Mouse (Mus musculus) ES-E14 (cell line): ENCODE data around the gene Hoxd11.

Source experiments
- HCFC1 ChIP-seq: IDR thresholded peaks from 2 replicates; pipeline ENCODE4 v1.6.1; 2012; ENCODE audit warnings: low read length, inconsistent platforms, borderline replicate concordance; ENCODE audit not compliant: insufficient read depth
- ZC3H11A ChIP-seq: IDR thresholded peaks from 2 replicates; pipeline ENCODE4 v1.6.1; 2012; ENCODE audit warnings: low read depth, mild to moderate bottlenecking, inconsistent platforms, low read length, borderline replicate concordance

GRCm38 (mm10) chr2:74722949-74723348 lies 43.6 kb downstream of the Hoxd11 start:
- TF ChIP-seq HCFC1 (no peak), ZC3H11A (no peak)
